Comparison of ENCODE assay signal across 7 mouse cellular contexts in genomic region chr5:20676193-20676871, GRCm38 (mm10).
DNase-seq lines count a peak whose midpoint lies in the region; ATAC-seq lines count a peak whose summit lies in the region.

No protein-coding gene starts in this region.

- no peaks in the 10 kb centered on the region for H3K9me3 ChIP-seq in neural tube, embryonic 11.5 days (ENCODE audit: control insufficient read depth, low read length)
- no peaks in the 10 kb centered on the region for H3K9me3 ChIP-seq in intestine, embryonic 15.5 days
- no peaks in the 10 kb centered on the region for H3K9me3 ChIP-seq in stomach, embryonic 16.5 days (replicated peaks; ENCODE audit: control insufficient read depth, low read length)

- DNase-seq in neural tube, embryonic 11.5 days (ENCODE audit: low spot score): peak; percentile 23
- DNase-seq in neural tube, embryonic 10.5 days (ENCODE audit: extremely low spot score, low spot score): no peak
- DNase-seq in embryo, embryonic 9.5 days (ENCODE audit: extremely low spot score): peak; percentile 25
- DNase-seq in heart, adult 9 months (ENCODE audit: low spot score in 2 of 2): no peak

- H3K36me3 ChIP-seq in neural tube, embryonic 11.5 days (ENCODE audit: control insufficient read depth, insufficient read depth, low read length): no peaks in the 10 kb centered on the region
- H3K36me3 ChIP-seq in intestine, embryonic 15.5 days: no peaks in the 10 kb centered on the region
- no peaks in the 10 kb centered on the region for H3K36me3 ChIP-seq in stomach, embryonic 16.5 days (ENCODE audit: control insufficient read depth, insufficient read depth, low read length)

- peak; percentile 38; the same call in 1 of the 2 replicates for ATAC-seq in neural tube, embryonic 11.5 days (ENCODE audit: insufficient read depth, low FRiP score, low TSS enrichment)
- ATAC-seq in intestine, embryonic 15.5 days: peak; percentile 47
- ATAC-seq in stomach, embryonic 16.5 days (ENCODE audit: insufficient read depth, low FRiP score): no peak
- no peak for ATAC-seq in inflammation-experienced regulatory T-cells, adult 6 months

- no peak overlapping the region for H3K9ac ChIP-seq in neural tube, embryonic 11.5 days (ENCODE audit: low read length)
- H3K9ac ChIP-seq in intestine, embryonic 15.5 days: no peak overlapping the region
- H3K9ac ChIP-seq in stomach, embryonic 16.5 days (ENCODE audit: low read length): no peak overlapping the region

- peaks cover 4% of the 10 kb centered on the region; the same call in 1 of the 2 replicates for H3K4me1 ChIP-seq in neural tube, embryonic 11.5 days (ENCODE audit: control insufficient read depth, insufficient read depth, low read length)
- 0 out of 2 replicates have a peak, but pooled peaks cover 3% of the 10 kb centered on the region for H3K4me1 ChIP-seq in intestine, embryonic 15.5 days (replicated peaks)
- H3K4me1 ChIP-seq in stomach, embryonic 16.5 days (ENCODE audit: control insufficient read depth, insufficient read depth, low read length): peaks cover 3% of the 10 kb centered on the region; the same call in 1 of the 2 replicates

- WGBS in neural tube, embryonic 11.5 days: 15% methylated on average over 7 of the region's 7 CpGs
- WGBS in intestine, embryonic 15.5 days: 13% methylated on average over 7 of the region's 7 CpGs
- 17% methylated on average over 7 of the region's 7 CpGs for WGBS in stomach, embryonic 16.5 days

- H3K27me3 ChIP-seq in neural tube, embryonic 11.5 days (ENCODE audit: control insufficient read depth, insufficient read depth, low read length): no peaks in the 10 kb centered on the region
- H3K27me3 ChIP-seq in intestine, embryonic 15.5 days (replicated peaks): no peaks in the 10 kb centered on the region
- no peaks in the 10 kb centered on the region for H3K27me3 ChIP-seq in stomach, embryonic 16.5 days (ENCODE audit: control insufficient read depth, insufficient read depth, low read length)

- H3K4me3 ChIP-seq in neural tube, embryonic 11.5 days (ENCODE audit: low read depth, low read length): no peak overlapping the region
- no peak overlapping the region for H3K4me3 ChIP-seq in intestine, embryonic 15.5 days (replicated peaks)
- no peak overlapping the region for H3K4me3 ChIP-seq in stomach, embryonic 16.5 days (replicated peaks; ENCODE audit: low read length)

- H3K4me2 ChIP-seq in neural tube, embryonic 11.5 days (ENCODE audit: low read depth): no peak overlapping the region
- no peak overlapping the region for H3K4me2 ChIP-seq in intestine, embryonic 15.5 days (replicated peaks)
- H3K4me2 ChIP-seq in stomach, embryonic 16.5 days (ENCODE audit: low read depth, low read length): no peak overlapping the region

- H3K27ac ChIP-seq in neural tube, embryonic 11.5 days (ENCODE audit: low read depth, low read length): no peak overlapping the region
- no peak overlapping the region for H3K27ac ChIP-seq in intestine, embryonic 15.5 days
- 0 out of 2 replicates have a peak overlapping the region, but pooled peaks have one; percentile 12 for H3K27ac ChIP-seq in stomach, embryonic 16.5 days (ENCODE audit: low read length)

Comparison
In these comparisons a context has a peak if more than half of its experiments do, and no peak if none do; other contexts are left out.
1. DNase-seq: peak in neural tube, embryonic 11.5 days (single experiment) and embryo, embryonic 9.5 days (single experiment); none in neural tube, embryonic 10.5 days (single experiment) and heart, adult 9 months (0 of 2).
2. ATAC-seq: peak in neural tube, embryonic 11.5 days (single experiment) and intestine, embryonic 15.5 days (single experiment); none in stomach, embryonic 16.5 days (single experiment) and inflammation-experienced regulatory T-cells, adult 6 months (single experiment).